Comparison of ENCODE assay signal across 8 mouse cellular contexts in the genomic region with DNA sequence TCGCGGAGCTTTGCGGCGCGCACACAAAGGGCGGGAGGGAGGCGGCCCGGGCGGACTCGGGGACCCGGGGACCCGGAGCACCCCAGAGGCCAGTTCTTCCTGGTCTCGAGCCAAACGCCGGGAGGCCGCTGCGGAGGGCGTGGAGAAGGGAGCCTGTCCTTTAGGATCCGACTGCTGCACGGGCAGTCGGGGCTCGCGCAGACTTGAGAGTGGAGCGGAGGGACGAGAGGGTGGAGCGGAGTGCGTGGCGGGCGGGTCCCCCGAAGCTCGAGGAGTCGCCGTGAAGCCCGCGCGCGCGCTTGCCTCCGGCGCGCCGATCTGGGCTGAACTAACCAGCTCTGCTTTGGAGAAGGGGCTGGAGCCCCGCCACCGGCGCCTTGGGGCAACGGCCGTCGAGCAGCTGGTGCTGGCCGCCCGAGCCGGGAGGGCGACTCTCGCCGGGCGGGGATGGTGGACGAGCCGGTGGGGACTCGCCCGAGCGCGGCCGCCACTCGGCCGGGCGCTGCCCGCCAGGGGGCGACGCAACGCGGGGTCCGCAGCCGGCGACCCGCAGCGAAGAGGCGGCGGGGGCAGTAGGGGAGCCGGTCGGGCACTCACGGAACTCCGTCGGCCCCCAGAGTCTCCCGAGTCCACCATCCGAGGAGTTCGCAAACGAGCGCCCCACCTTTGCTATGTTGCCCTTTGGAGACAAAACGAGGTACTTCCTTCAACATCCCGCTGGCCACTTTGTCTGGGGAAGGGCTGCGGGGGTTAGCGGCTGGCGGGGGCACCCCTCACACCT. TPM values are rescaled to one million over a fixed set of nuclear protein-coding genes. Genes with fewer than 3 reads are reported as not detected.
DNase-seq lines count a peak whose midpoint lies in the region; ATAC-seq lines count a peak whose summit lies in the region.

No protein-coding gene starts in this region.

- H3K4me1 ChIP-seq in hindbrain, embryonic 12.5 days, result peaks cover 8% of the 10 kb centered on the region

- H3K4me3 ChIP-seq in hindbrain, embryonic 12.5 days, result peak overlapping the region; percentile 77

- H3K36me3 ChIP-seq in hindbrain, embryonic 12.5 days, result no peaks in the 10 kb centered on the region

- H3K9ac ChIP-seq in hindbrain, embryonic 12.5 days, result peak overlapping the region; percentile 81

- peak; percentile 84 for ATAC-seq in hindbrain, embryonic 12.5 days (ENCODE audit: low FRiP score)

- peak; percentile 85 for DNase-seq in Muller cell, postnatal 12 days (ENCODE audit: inconsistent ontology term)
- DNase-seq in cerebellum, adult 9-11 months, result peak; percentile 19
- DNase-seq in frontal cortex, postnatal 25 days (ENCODE audit: low spot score in 2 of 2), result peak; percentile 12 to 38
- peak; percentile 41 to 47 for DNase-seq in layer of hippocampus, postnatal 36 days
- peak; percentile 64 for DNase-seq in lung, postnatal 36 days
- DNase-seq in retina, postnatal 1 day, result peak; percentile 86
- DNase-seq in thymus, postnatal 36 days, result peak; percentile 66 to 72

- peak overlapping the region; percentile 88 for H3K27ac ChIP-seq in hindbrain, embryonic 12.5 days

- under 1% methylated on average over 91 of the region's 92 CpGs for WGBS in hindbrain, embryonic 12.5 days

- H3K27me3 ChIP-seq in hindbrain, embryonic 12.5 days, result no peaks in the 10 kb centered on the region

- H3K9me3 ChIP-seq in hindbrain, embryonic 12.5 days (replicated peaks), result no peaks in the 10 kb centered on the region

- H3K4me2 ChIP-seq in hindbrain, embryonic 12.5 days (replicated peaks), result peak overlapping the region; percentile 84

RNA-seq across cellular contexts. Expression of a gene that starts 1.4 kb away (rescaled TPM):
- polyA plus RNA-seq in hindbrain, embryonic 12.5 days (2016; fragmentation: Nextera tagmentation; extraction: Ambion mirVana), result 3.7 and 4.2 TPM in 2 replicates
- 1 to 10 TPM; 9.1 to 9.6 TPM for total RNA-seq in layer of hippocampus, postnatal 36 days (2021)

Comparison
In these comparisons a context has a peak if more than half of its experiments do, and no peak if none do; other contexts are left out.
1. Peak in every context shown above with its lines: DNase-seq, ATAC-seq, H3K4me3 ChIP-seq and H3K27ac ChIP-seq.
2. DNase-seq: peak in every context shown above with its lines; median percentile 86 in retina, postnatal 1 day; 85 in Muller cell, postnatal 12 days; 69 in thymus, postnatal 36 days; 64 in lung, postnatal 36 days; 44 in layer of hippocampus, postnatal 36 days; 25 in frontal cortex, postnatal 25 days; 19 in cerebellum, adult 9-11 months.